Mouse (Mus musculus) CD8-positive naive resting alpha-beta T cell, adult 2 months (primary cell): Measurements from ENCODE around the gene Tmem270.

ENCODE experiments used
- DNase-seq, 2 experiments: peaks; one replicate each; pipeline ENCODE4 v3.0.0; 2022; ENCODE audit warnings: low read depth in 2 of 2, low spot score in 2 of 2

Gene Tmem270

DNA sequence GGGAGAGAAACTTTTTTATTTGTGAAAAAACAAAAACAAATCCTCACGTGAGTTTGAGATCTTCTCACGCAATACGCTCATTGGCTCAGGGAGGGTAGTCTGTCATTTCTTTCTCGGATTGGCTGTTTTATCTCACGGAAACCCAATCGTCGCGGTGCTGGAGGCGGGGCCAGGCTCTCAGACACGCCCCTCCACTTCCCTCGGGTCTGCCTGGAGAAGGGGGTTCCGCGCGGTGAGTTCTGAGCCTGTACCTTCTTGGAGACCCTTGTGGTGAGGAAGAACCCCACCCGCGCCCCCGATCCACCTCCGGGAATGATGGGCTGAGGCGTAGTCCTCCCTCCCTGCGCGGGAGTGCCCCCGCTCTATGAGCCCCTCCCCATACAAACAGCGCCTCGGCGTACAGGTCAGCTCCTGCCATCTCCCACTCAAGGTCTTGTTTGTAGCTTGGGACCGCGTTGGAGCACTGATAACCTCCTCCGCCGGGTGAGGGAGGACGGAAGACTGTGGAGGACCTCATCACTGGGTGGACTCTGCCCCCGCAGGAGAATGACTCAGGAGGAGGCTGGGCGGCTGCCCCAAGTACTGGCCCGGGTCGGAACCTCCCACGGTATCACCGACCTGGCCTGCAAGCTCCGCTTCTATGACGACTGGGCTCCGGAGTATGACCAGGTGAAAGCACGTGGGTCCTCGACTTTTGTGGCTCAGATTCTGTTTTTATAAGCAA lies 25.8 kb upstream of the Tmem270 start, which contains the start of gene Mettl27:
Mettl27 (plus strand) TSS at position 190 of the 724 bp plus-strand sequence.
- peak; percentile 74 to 89 for DNase-seq

DNA sequence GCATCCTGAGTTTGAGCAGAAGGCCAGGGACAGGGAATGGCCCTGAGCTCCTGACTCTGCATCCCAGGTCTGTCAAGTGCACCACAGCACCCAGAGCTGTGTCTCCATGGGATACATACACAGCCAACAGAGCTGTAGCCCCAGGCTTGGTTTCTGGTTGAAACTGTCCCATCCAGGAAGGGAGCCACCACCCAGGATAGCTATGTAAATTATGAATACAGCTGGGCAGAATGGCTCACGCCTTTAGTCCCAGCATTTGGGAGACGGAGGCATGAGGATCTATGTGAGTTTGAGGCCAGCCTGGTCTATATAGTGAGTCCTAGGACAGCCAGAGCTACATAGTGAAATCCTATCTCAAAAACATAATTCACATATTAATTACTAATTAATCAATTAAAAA lies 23.5 kb upstream of the Tmem270 start:
- no peak for DNase-seq

- DNase-seq: no peak
Observed at GRCm38 (mm10) chr5:134926726-134927125, 20.2 kb upstream of the Tmem270 start.

GRCm38 (mm10) chr5:134923141-134923540 lies 16.6 kb upstream of the Tmem270 start:
- no peak for DNase-seq

DNA sequence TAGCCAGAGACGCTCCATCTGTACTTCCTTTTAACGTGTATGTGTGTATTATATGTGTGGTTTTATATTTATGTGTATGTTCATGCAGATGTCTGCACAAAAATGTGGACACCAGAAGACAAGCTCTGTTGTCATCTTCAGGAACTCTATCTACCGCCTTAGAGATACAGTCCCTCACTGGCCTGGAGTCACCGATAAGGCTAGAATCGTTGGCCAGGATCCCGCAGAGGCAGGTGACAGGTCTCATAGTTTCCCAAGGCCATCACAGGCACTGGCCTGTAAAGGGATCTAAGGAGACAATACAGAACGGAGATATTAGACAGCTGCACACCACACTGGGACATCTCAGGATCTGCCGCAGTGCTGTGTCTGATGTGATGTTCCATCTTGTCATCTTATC lies 14.6 kb upstream of the Tmem270 start:
- DNase-seq: no peak

GRCm38 (mm10) chr5:134920106-134920687 lies 13.7 kb upstream of the Tmem270 start:
- no peak for DNase-seq

GRCm38 (mm10) chr5:134919097-134919496 lies 12.6 kb upstream of the Tmem270 start:
- DNase-seq: no peak

- DNase-seq: peak; percentile 53 to 62
Observed at GRCm38 (mm10) chr5:134918071-134918832, 11.7 kb upstream of the Tmem270 start.

GRCm38 (mm10) chr5:134915311-134915710 lies 8.8 kb upstream of the Tmem270 start, which contains the start of gene Cldn13:
TSS of gene Cldn13 (minus strand) at chr5:134915526.
- no peak for DNase-seq

GRCm38 (mm10) chr5:134914510-134914909 lies 8.0 kb upstream of the Tmem270 start:
- no peak for DNase-seq

DNA sequence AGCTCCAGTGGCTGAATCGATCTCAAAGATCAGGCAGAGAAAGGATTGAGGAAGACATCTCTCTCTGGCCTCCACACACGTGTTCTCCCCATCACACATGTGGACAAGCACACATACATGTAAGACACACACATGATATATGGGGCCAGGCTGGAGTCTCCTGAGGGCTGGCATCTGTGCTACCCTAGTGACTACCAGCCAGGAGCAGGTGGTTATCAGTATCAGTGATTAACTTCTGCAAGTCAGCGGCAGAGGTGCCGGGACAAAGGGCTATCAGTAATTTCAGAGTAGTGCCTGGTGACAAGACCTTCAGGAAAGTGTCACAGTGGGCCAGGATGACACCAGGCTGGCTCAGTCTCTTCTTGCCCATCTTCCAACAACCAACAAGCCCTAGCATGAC lies 7.2 kb upstream of the Tmem270 start:
- no peak for DNase-seq

GRCm38 (mm10) chr5:134913352-134913751 lies 6.8 kb upstream of the Tmem270 start:
- no peak for DNase-seq

- DNase-seq: no peak
Observed at GRCm38 (mm10) chr5:134911901-134912300, 5.4 kb upstream of the Tmem270 start.

- DNase-seq: peak; percentile 77 to 88
Observed at GRCm38 (mm10) chr5:134907135-134907534, 602 bp upstream of the Tmem270 start.

GRCm38 (mm10) chr5:134901644-134902027 lies 4.9 kb downstream of the Tmem270 start:
- no peak for DNase-seq

GRCm38 (mm10) chr5:134901012-134901643 lies 5.4 kb downstream of the Tmem270 start:
- no peak for DNase-seq

- no peak for DNase-seq
Observed at GRCm38 (mm10) chr5:134897596-134897995, 8.9 kb downstream of the Tmem270 start.

DNA sequence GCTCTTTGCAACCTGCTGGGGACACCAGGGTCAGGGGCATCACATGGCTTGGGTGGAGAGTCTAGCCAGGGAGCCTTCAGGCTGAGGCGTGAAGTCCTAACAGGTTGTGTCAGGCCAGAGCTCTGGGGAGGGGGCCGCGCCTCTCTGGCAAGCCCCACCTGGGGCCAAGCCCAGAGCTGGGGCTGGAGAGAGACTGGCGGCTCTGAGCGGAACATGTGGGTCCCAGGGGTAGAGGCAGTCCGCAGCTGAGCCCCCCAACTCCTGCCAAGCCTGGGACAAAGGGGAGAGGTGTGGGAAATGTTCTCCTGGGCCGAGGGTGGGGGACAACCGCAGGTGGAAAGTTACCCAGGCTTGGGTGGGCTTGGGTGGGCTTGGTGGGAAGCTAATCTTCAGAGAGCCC lies 9.6 kb downstream of the Tmem270 start:
- DNase-seq: no peak

GRCm38 (mm10) chr5:134895291-134895690 lies 11.2 kb downstream of the Tmem270 start:
- no peak for DNase-seq

DNA sequence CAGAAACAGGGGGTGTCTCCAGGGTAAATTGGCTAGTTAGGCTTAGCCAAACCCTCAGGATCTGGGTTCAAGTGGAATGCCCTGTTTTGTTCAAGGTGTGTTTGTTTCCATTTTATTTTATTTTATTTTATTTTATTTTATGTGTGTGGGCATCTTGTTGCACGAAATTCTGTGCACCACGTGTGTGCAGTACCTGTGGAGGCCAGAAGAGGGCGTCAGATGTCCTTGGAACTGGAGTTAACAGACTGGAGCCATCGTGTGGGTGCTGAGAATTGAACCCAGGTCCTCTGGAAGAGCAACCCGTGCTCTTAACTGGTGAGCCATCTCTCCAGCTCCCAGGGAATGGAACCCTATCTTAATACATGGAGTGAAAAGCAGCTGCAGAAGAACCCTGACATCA lies 13.8 kb downstream of the Tmem270 start:
- no peak for DNase-seq

DNA sequence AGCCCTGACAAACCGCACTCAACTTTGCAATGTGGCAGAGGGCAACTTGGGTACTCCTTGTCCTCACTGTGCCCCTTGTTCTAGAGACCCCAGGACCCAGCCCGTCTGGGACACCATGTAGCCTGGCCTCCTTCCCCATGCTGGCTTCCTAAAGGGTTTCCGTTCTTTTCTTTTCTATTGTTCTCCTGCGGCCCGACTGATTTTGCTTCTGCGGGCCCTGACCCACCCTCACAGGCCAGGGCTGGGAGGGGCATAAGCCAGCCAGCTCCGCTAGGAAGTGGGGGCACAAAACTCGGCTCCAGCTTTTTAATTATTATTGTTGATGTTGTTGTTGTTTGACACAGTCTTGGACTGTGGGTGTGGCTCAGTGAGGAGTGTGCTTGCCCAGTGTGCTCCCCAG lies 15.0 kb downstream of the Tmem270 start:
- no peak for DNase-seq
